Mouse (Mus musculus) stomach, embryonic 15.5 days (tissue): ENCODE data around the gene Atp2b1. TPM values are rescaled to one million over a fixed set of nuclear protein-coding genes. Genes with fewer than 3 reads are reported as not detected.

ENCODE experiments used
- ATAC-seq: fragments of 200-750 bp; cut with Nextera tagmentation; 2 replicates; pipeline ENCODE4 v1.8.0; 2017; ENCODE audit warnings: low read depth, moderate number of reproducible peaks, moderate TSS enrichment; ENCODE audit not compliant: insufficient read depth, low FRiP score
- H3K27ac ChIP-seq: fragments of 300-500 bp; sonication (generic); 2 replicates; pipeline ENCODE4 v1.5.1; 2015; ENCODE audit warnings: mild to moderate bottlenecking, inconsistent platforms
- H3K27me3 ChIP-seq: fragments of 300-500 bp; sonication (generic); replicated peaks from 2 replicates; pipeline ENCODE4 v1.6.1; 2015; ENCODE audit warnings: inconsistent platforms
- H3K36me3 ChIP-seq: fragments of 300-500 bp; sonication (generic); 2 replicates; pipeline ENCODE4 v1.6.1; 2015; ENCODE audit warnings: inconsistent platforms
- H3K4me1 ChIP-seq: fragments of 300-500 bp; sonication (generic); 2 replicates; pipeline ENCODE4 v1.6.1; 2015; ENCODE audit warnings: inconsistent platforms
- H3K4me2 ChIP-seq: fragments of 300-500 bp; sonication (generic); 2 replicates; pipeline ENCODE4 v1.6.1; 2015; ENCODE audit warnings: mild to moderate bottlenecking, inconsistent platforms
- H3K4me3 ChIP-seq: fragments of 300-500 bp; sonication (generic); replicated peaks from 2 replicates; pipeline ENCODE4 v1.5.1; 2015; ENCODE audit warnings: inconsistent platforms
- H3K9ac ChIP-seq: fragments of 300-500 bp; sonication (generic); 2 replicates; pipeline ENCODE4 v1.6.1; 2015; ENCODE audit warnings: inconsistent platforms
- H3K9me3 ChIP-seq: fragments of 300-500 bp; sonication (generic); 2 replicates; pipeline ENCODE4 v1.6.1; 2016; ENCODE audit warnings: inconsistent platforms
- WGBS: fragments of 180-500 bp; shearing (Covaris S2); methylation state at CpG from one replicate; pipeline ENCODE4 v1.1.7; 2015; 5-methylcytosine and 5-hydroxymethylcytosine counted together
- polyA plus RNA-seq: library from polyadenylated mRNA; unstranded; fragments of >200 nt; fragmentation: Nextera tagmentation; extraction: Ambion mirVana; gene quantifications from 2 replicates; pipeline ENCODE4 v1.2.1, GENCODE M21; 2015

Atp2b1 gene
- polyA plus RNA-seq, 1 experiment from 2014 or later, result 153 TPM

DNA sequence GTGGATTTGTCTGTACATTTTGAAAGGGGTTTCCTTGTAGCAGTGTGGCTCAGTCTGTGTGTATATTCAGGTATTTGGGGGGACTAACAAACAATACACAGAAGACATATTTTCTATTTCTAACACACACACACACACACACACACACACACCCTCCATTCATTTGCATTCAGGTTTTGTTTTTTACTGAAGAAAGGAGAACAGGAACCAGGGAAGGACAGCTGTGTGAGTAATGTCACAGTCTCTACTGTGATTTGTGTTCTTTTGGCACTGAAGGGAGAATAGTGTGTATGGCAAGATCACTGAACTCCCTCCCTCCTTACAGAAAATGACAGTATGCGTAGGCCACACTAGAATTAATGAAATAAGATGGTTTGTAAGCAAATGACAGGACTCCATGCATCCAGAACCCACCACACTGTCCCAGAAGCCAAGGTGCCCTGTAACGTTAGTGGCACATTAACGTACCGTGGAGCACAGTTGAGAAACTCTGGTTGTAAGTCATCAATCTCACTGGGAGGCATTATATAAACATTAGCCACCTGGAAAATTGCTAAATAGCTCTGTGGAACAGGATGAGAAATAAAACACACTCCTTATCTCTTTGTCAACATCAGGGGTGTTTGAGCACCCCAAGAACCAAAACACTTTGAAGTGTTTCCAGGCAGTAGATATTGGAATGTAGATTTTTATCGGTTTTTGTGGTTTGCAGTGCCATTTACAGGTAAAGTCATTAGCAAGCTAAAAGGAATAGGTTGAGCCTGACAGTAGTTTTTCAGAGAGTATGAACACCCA lies 132.7 kb downstream of the Atp2b1 start:
- 23% methylated on average over 5 of the region's 5 CpGs for WGBS
- no peaks in the 10 kb centered on the region for H3K9me3 ChIP-seq
- H3K4me1 ChIP-seq, result no peaks in the 10 kb centered on the region
- H3K4me3 ChIP-seq, result no peak overlapping the region
- H3K27ac ChIP-seq, result no peak overlapping the region
- H3K36me3 ChIP-seq, result no peaks in the 10 kb centered on the region
- no peak for ATAC-seq
- H3K9ac ChIP-seq, result no peak overlapping the region
- H3K27me3 ChIP-seq, result no peaks in the 10 kb centered on the region
- H3K4me2 ChIP-seq, result no peak overlapping the region

DNA sequence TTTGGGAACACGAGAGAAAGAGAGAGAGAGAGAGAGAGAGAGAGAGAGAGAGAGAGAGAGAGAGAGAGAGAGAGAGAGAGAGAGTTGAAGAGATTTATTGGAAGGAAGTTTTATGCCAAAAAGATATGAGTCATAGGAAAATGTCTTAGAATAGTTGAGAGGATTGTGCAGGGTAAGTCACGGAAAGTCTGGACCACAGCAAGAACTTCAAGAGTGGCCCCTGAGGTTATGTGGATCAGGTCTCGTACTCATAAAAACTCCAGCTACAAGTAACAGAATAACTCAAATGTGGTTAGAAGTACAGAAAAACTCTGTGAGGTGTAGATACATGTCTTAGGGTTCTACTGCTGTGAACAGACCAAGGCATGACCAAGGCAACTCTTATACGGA lies 133.3 kb downstream of the Atp2b1 start:
- Histone ChIP-seq H3K4me1 (no peaks in the 10 kb centered on the region), H3K4me2 (no peak overlapping the region), H3K4me3 (no peak overlapping the region), H3K9me3 (no peaks in the 10 kb centered on the region), H3K27ac (no peak overlapping the region), H3K9ac (no peak overlapping the region), H3K36me3 (no peaks in the 10 kb centered on the region), H3K27me3 (no peaks in the 10 kb centered on the region)
- 47% methylated on average over 4 of the region's 4 CpGs for WGBS
- ATAC-seq, result no peak

GRCm38 (mm10) chr10:99050093-99050492 lies 135.9 kb downstream of the Atp2b1 start:
- Histone ChIP-seq H3K9ac (no peak overlapping the region), H3K27ac (no peak overlapping the region), H3K27me3 (no peaks in the 10 kb centered on the region), H3K36me3 (no peaks in the 10 kb centered on the region), H3K4me3 (no peak overlapping the region), H3K4me1 (no peaks in the 10 kb centered on the region), H3K9me3 (no peaks in the 10 kb centered on the region), H3K4me2 (no peak overlapping the region)
- WGBS, result 79% methylated on average over 7 of the region's 7 CpGs
- ATAC-seq, result no peak

GRCm38 (mm10) chr10:99053111-99053510 lies 138.9 kb downstream of the Atp2b1 start:
- Histone ChIP-seq H3K27me3 (no peaks in the 10 kb centered on the region), H3K9ac (no peak overlapping the region), H3K27ac (no peak overlapping the region), H3K4me2 (no peak overlapping the region), H3K4me1 (no peaks in the 10 kb centered on the region), H3K9me3 (no peaks in the 10 kb centered on the region), H3K4me3 (no peak overlapping the region), H3K36me3 (no peaks in the 10 kb centered on the region)
- ATAC-seq, result no peak

GRCm38 (mm10) chr10:99060588-99060987 lies 146.4 kb downstream of the Atp2b1 start:
- no peak for ATAC-seq
- WGBS, result 81% methylated on average over 7 of the region's 7 CpGs
- Histone ChIP-seq H3K27ac (no peak overlapping the region), H3K9ac (no peak overlapping the region), H3K4me3 (no peak overlapping the region), H3K27me3 (no peaks in the 10 kb centered on the region), H3K4me2 (no peak overlapping the region), H3K9me3 (no peaks in the 10 kb centered on the region), H3K4me1 (no peaks in the 10 kb centered on the region), H3K36me3 (no peaks in the 10 kb centered on the region)

- Histone ChIP-seq H3K4me1 (no peaks in the 10 kb centered on the region), H3K27ac (no peak overlapping the region), H3K9me3 (no peaks in the 10 kb centered on the region), H3K4me2 (no peak overlapping the region), H3K27me3 (no peaks in the 10 kb centered on the region), H3K36me3 (no peaks in the 10 kb centered on the region), H3K9ac (no peak overlapping the region), H3K4me3 (no peak overlapping the region)
- ATAC-seq, result no peak
- WGBS, result 85% methylated on average over 10 of the region's 10 CpGs
Measured at GRCm38 (mm10) chr10:99061418-99061817, 147.2 kb downstream of the Atp2b1 start.

DNA sequence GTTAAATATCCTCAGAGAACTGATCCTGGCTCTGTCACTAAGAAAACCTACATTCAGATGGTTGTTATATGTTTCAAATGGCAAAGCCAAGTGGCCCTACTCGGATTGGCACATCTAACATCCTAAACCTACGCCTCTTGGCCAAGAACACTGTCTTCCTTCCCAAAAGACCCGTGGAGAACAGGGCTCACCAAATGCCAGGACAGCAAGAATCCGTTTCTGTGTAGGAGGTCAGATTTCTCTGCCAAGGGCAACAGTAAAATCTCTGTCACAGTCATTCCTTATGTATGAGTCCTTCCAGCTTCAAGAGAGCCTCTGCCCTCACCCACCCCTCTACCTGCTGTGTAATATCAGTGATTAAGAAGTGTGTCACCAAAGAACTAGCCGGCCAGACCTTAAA lies 148.3 kb downstream of the Atp2b1 start:
- no peaks in the 10 kb centered on the region for H3K36me3 ChIP-seq
- H3K27me3 ChIP-seq, result no peaks in the 10 kb centered on the region
- no peak overlapping the region for H3K9ac ChIP-seq
- H3K4me3 ChIP-seq, result no peak overlapping the region
- no peaks in the 10 kb centered on the region for H3K4me1 ChIP-seq
- no peaks in the 10 kb centered on the region for H3K9me3 ChIP-seq
- no peak for ATAC-seq
- 76% methylated on average over 5 of the region's 5 CpGs for WGBS
- no peak overlapping the region for H3K27ac ChIP-seq
- H3K4me2 ChIP-seq, result no peak overlapping the region

Other genes with a start within 250 kb of the Atp2b1 start
- 17.7 and 21.6 TPM in 2 replicates for gene Poc1b, start 192.6 kb downstream of the Atp2b1 start, polyA plus RNA-seq
- 26.2 and 30.0 TPM in 2 replicates for gene Galnt4, start 193.8 kb downstream of the Atp2b1 start, polyA plus RNA-seq
- not detected in 2 replicates for gene Phxr2, start 211.9 kb downstream of the Atp2b1 start, polyA plus RNA-seq